Mouse (Mus musculus) heart, embryonic 15.5 days (tissue): ENCODE measurements around the gene Cript. TPM values are rescaled to one million over a fixed set of nuclear protein-coding genes. Genes with fewer than 3 reads are reported as not detected.

Experiments used
- ATAC-seq: fragments of 200-750 bp; cut with Nextera tagmentation; replicated peaks from 2 replicates; pipeline ENCODE4 v1.8.0; 2017; ENCODE audit warnings: low read depth, moderate TSS enrichment; ENCODE audit not compliant: insufficient number of reproducible peaks, insufficient read depth, low FRiP score
- H3K27ac ChIP-seq: fragments of 300-500 bp; sonication (generic); 2 replicates; pipeline ENCODE4 v1.5.1; 2015; ENCODE audit warnings: mild to moderate bottlenecking, inconsistent platforms
- H3K27me3 ChIP-seq: fragments of 300-500 bp; sonication (generic); 2 replicates; pipeline ENCODE4 v1.6.1; 2015; ENCODE audit warnings: inconsistent platforms
- H3K36me3 ChIP-seq: fragments of 300-500 bp; sonication (generic); 2 replicates; pipeline ENCODE4 v1.6.1; 2015; ENCODE audit warnings: mild to moderate bottlenecking, inconsistent platforms
- H3K4me1 ChIP-seq: fragments of 300-500 bp; sonication (generic); replicated peaks from 2 replicates; pipeline ENCODE4 v1.6.1; 2015; ENCODE audit warnings: inconsistent platforms
- H3K4me2 ChIP-seq: fragments of 300-500 bp; sonication (generic); 2 replicates; pipeline ENCODE4 v1.6.1; 2015; ENCODE audit warnings: inconsistent platforms, mild to moderate bottlenecking, moderate library complexity
- H3K4me3 ChIP-seq: fragments of 300-500 bp; sonication (generic); 2 replicates; pipeline ENCODE4 v1.5.1; 2015; ENCODE audit warnings: mild to moderate bottlenecking, inconsistent platforms
- H3K9ac ChIP-seq: fragments of 300-500 bp; sonication (generic); 2 replicates; pipeline ENCODE4 v1.6.1; 2015; ENCODE audit warnings: mild to moderate bottlenecking, inconsistent platforms
- H3K9me3 ChIP-seq: fragments of 300-500 bp; sonication (generic); replicated peaks from 2 replicates; pipeline ENCODE4 v1.6.1; 2016; ENCODE audit warnings: inconsistent platforms
- WGBS: fragments of 180-500 bp; shearing (Covaris S2); methylation state at CpG from one replicate; pipeline ENCODE4 v1.1.7; 2015; ENCODE audit warnings: mixed read lengths; 5-methylcytosine and 5-hydroxymethylcytosine counted together
- polyA plus RNA-seq: library from polyadenylated mRNA; unstranded; fragments of >200 nt; fragmentation: Nextera tagmentation; extraction: Ambion mirVana; gene quantifications from 2 replicates; pipeline ENCODE4 v1.2.1, GENCODE M21; 2015

Gene Cript
- polyA plus RNA-seq, 1 experiment from 2014 or later, result 109 TPM

DNA sequence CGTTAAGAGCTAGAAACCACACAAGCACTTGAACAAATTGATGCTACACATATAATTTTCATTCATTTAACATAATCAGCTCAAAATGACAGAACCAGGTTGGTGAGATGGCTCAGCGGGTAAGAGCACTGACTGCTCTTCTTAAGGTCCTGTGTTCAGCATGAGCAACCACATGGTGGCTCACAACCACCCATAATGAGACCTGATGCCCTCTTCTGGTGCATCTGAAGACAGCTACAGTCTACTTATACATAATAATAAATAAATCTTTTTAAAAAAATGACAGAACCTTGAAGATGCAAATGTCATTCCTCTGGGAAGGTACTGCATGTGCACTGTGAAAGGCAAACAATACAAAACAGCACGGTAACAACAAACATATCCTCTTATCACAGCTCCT lies 16.4 kb upstream of the Cript start:
- Histone ChIP-seq H3K27ac (no peak overlapping the region), H3K9me3 (no peaks in the 10 kb centered on the region), H3K27me3 (no peaks in the 10 kb centered on the region), H3K9ac (no peak overlapping the region), H3K36me3 (peaks cover 2% of the 10 kb centered on the region; the same call in 1 of the 2 replicates), H3K4me1 (no peaks in the 10 kb centered on the region), H3K4me3 (no peak overlapping the region), H3K4me2 (no peak overlapping the region)
- no peak for ATAC-seq
- 85% methylated on average over 3 of the region's 3 CpGs for WGBS

DNA sequence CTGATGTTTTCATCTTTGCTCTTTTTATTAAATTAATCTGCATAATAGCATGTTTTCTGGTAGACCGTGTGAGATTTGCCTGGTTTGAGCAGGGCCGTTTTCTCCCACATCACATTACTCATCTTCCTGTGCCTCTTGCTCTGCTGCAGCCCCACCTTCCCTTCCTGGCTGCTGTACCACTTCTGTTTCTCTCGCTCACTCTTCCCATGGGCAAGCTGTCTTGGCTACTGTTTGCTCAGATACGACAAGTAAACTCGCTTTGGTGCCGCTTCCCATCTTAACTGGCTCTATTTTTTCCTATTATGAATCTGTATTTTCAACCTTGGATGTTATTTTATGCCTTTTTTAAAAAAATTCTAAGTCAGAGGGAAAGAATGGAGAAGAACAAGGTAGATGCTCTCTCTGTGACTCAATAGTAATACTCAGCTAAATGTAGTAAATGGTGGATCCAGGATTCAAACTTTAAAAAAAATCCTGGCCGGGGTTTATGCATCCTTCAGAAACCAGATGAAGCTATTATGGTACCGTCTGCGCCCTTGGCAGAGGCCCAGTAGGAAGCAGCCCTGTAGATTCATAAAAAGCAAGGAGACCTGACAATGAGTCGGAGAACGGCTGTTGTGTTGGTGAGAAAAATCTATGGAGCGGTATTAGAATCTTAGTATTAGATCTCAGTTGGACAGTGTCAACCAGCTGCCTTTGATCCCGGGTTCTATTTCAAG lies 13.9 kb upstream of the Cript start:
- no peak overlapping the region for H3K27ac ChIP-seq
- no peak for ATAC-seq
- H3K9ac ChIP-seq, result no peak overlapping the region
- H3K4me3 ChIP-seq, result no peak overlapping the region
- H3K4me1 ChIP-seq, result no peaks in the 10 kb centered on the region
- H3K27me3 ChIP-seq, result no peaks in the 10 kb centered on the region
- 77% methylated on average over 13 of the region's 13 CpGs for WGBS
- H3K9me3 ChIP-seq, result no peaks in the 10 kb centered on the region
- H3K36me3 ChIP-seq, result peaks cover 2% of the 10 kb centered on the region; the same call in 1 of the 2 replicates
- H3K4me2 ChIP-seq, result no peak overlapping the region

DNA sequence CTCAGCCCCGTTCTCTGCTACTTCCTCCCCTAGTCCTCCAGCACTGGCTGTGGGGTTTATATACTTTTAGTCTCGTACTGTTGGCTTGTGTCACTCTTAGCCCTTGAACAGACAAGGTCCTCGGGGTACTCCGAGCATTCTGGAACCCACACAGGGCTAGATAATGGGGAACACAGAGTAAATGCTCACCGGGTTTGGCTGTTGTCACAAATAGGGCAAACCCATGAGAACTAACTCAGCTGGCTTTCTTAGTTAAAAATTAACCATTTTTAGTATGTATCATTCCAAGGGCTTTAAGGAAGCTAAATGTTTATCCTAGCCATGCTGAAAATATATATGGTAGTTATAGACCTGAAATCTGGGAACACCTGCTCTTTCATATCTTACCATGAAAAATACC lies 5.7 kb upstream of the Cript start:
- Histone ChIP-seq H3K4me1 (peaks cover 4% of the 10 kb centered on the region), H3K27me3 (no peaks in the 10 kb centered on the region), H3K4me3 (no peak overlapping the region), H3K36me3 (no peaks in the 10 kb centered on the region; the same call in none of the 2 replicates), H3K27ac (no peak overlapping the region), H3K9me3 (no peaks in the 10 kb centered on the region), H3K4me2 (no peak overlapping the region), H3K9ac (no peak overlapping the region)
- ATAC-seq, result no peak
- WGBS, result 87% methylated on average over 5 of the region's 5 CpGs

DNA sequence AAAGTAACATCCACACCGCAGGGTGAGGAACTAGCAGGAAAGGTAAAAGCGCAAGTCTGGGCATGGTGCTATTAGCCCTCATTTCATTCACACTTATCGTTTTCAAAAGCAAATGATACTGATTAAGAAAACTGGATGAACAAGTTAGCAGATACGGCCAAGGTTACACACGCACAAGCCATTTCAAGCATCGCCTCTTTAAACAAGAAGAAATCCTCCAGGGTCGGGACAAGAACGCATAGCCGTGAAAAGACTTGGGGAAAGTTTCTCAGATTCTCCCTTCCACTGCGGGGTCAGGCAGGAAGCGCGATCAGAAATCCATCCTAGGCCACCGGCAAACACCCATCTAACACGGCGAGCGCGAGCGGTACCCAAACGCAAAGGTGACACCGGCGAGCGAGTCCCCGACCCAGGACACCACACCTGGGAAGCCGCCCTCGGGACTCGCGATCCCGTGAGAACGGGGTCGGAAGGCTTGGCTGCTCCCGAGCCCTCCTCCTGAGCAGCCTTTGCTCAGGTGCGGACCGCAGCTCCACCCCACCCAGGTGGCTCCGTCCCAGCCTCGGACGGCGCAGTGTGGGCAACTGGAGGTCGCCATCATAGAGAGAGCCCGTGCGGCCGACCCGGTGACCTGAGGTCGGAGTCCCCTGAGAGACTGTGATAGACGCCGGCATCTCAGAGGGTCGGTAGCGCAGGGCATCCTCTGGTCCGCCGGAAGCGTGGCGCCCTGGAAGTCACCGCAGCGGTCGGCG lies 683 bp upstream of the Cript start:
- Histone ChIP-seq H3K4me2 (peak overlapping the region; percentile 87), H3K27ac (no peak overlapping the region), H3K36me3 (peaks cover 11% of the 10 kb centered on the region), H3K4me1 (peaks cover 14% of the 10 kb centered on the region), H3K9ac (peak overlapping the region; percentile 72), H3K9me3 (no peaks in the 10 kb centered on the region), H3K27me3 (no peaks in the 10 kb centered on the region), H3K4me3 (peak overlapping the region; percentile 93)
- ATAC-seq, result no peak
- 1% methylated on average over 55 of the region's 55 CpGs for WGBS

DNA sequence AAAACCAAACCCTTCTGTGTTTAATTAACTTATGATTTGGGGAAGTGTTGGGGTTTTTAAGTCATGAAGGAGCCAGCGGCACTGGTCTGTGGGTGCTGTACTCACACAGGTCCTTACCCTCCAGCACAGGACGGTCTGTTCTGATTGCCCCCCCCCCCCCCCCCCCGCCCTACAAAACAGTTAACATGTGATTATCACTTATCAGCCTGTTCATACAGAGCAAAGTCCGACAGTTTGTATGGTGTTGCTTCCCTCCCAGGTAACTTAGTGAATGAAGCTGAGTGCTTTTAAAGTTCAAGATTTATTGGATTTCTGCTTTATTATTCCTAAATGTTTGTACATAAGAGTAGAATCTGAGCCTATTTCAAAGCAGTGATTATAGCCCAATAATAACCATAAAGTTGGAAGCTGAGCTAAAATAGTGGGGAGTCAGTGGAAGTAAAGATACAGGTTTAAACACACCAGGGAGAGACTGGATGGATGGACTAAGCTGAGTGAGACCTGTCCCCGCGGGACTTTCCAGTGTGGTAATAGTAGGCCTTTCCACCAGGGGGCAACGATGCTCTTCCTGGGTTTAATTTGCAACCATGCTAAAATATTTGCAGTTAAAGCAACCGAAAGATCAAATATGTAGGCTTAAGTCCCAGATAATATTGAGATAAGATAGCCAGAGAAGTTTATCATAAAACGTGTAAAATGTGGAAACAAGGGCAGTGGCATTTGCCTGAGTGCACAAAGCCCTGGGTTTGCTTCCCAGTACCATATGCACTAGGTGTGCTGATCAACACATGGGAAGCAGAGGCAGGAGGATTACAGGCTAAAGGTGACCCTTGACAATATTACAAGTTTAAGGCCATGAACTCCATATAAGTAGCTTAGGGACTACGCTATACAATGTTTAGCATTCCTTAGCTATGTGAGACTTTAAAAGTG lies 11.1 kb downstream of the Cript start:
- no peaks in the 10 kb centered on the region for H3K9me3 ChIP-seq
- H3K4me1 ChIP-seq, result no peaks in the 10 kb centered on the region
- H3K9ac ChIP-seq, result no peak overlapping the region
- WGBS, result 54% methylated on average over 10 of the region's 10 CpGs
- no peaks in the 10 kb centered on the region for H3K27me3 ChIP-seq
- peaks cover 28% of the 10 kb centered on the region; the same call in 1 of the 2 replicates for H3K36me3 ChIP-seq
- no peak overlapping the region for H3K4me2 ChIP-seq
- no peak for ATAC-seq
- H3K4me3 ChIP-seq, result no peak overlapping the region
- H3K27ac ChIP-seq, result no peak overlapping the region

DNA sequence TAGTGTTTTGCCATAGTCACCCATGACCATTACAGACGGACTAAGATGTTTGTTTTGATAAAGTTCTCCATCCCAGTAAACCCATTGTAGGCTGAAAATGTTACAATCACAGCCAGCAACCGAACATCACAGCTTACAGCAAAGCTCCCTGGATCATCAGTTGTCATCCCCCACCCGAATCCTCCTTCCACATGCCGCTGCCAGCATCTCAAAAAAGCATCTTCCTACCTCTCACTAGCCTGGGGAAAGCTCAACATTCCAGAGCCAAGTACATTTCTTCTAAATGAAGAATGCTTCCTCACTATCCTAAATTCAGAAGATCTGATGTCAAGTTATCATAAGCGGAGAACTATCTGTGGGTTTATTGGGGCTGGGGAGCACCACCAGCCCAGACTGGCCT lies 13.1 kb downstream of the Cript start:
- 85% methylated on average over 5 of the region's 5 CpGs for WGBS
- Histone ChIP-seq H3K9ac (no peak overlapping the region), H3K27me3 (no peaks in the 10 kb centered on the region), H3K9me3 (no peaks in the 10 kb centered on the region), H3K36me3 (peaks cover 21% of the 10 kb centered on the region; the same call in 1 of the 2 replicates), H3K27ac (no peak overlapping the region), H3K4me2 (no peak overlapping the region), H3K4me1 (no peaks in the 10 kb centered on the region), H3K4me3 (no peak overlapping the region)
- no peak for ATAC-seq

DNA sequence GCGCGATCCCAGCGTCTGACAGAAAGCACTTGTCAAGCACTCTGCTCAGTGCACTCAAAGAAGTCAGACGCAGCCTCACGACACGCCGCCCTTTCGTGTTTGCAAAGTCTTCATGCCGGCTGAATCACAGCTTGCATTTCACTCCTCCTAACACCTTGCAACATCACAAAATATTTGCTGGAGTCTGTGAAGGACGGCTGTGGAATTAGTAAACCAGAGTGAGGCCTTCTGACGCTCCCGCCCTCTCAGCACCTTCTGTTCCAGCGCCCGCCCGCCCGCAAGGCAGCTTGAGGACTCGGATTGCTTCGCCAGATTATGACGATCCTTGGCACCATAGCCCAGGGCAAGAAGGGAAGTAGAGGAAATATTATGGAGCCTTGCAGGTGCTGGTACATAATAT lies 16.4 kb downstream of the Cript start:
- no peak overlapping the region for H3K4me3 ChIP-seq

DNA sequence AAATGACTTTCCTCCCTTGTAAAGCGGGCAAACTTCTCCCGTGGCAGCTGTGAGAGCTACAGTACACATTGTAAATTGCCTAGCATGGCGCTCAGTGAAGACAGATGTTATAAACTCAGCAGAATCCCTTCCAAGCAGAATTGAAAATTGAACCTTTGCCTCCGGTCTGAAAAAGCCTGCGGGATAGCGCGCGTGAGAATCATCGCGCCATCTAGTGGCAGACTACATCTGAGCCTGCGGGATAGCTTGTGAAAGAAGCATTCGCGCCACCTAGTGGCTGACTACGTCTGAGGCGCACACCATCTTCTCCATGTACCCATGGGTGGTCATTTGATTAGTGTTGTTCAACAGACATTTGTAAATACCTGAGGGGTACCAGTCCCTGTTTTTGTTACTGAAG lies 19.0 kb downstream of the Cript start:
- 2% methylated on average over 15 of the region's 15 CpGs for WGBS
- H3K9ac ChIP-seq, result no peak overlapping the region
- no peak overlapping the region for H3K27ac ChIP-seq
- H3K27me3 ChIP-seq, result no peaks in the 10 kb centered on the region
- H3K4me2 ChIP-seq, result 0 out of 2 replicates have a peak overlapping the region, but pooled peaks have one; percentile 23
- no peak overlapping the region for H3K4me3 ChIP-seq
- H3K36me3 ChIP-seq, result no peaks in the 10 kb centered on the region
- no peaks in the 10 kb centered on the region for H3K9me3 ChIP-seq
- 0 out of 2 replicates have a peak, but pooled peaks have one; percentile 27 for ATAC-seq
- H3K4me1 ChIP-seq, result no peaks in the 10 kb centered on the region

More for the DNA sequence above, 16.4 kb downstream of the Cript start:
- peaks cover 6% of the 10 kb centered on the region; the same call in 1 of the 2 replicates for H3K36me3 ChIP-seq
- no peak overlapping the region for H3K9ac ChIP-seq
- H3K4me1 ChIP-seq, result no peaks in the 10 kb centered on the region
- no peak overlapping the region for H3K4me2 ChIP-seq
- WGBS, result 54% methylated on average over 19 of the region's 19 CpGs
- no peak overlapping the region for H3K27ac ChIP-seq
- no peaks in the 10 kb centered on the region for H3K9me3 ChIP-seq
- ATAC-seq, result no peak
- no peaks in the 10 kb centered on the region for H3K27me3 ChIP-seq

DNA sequence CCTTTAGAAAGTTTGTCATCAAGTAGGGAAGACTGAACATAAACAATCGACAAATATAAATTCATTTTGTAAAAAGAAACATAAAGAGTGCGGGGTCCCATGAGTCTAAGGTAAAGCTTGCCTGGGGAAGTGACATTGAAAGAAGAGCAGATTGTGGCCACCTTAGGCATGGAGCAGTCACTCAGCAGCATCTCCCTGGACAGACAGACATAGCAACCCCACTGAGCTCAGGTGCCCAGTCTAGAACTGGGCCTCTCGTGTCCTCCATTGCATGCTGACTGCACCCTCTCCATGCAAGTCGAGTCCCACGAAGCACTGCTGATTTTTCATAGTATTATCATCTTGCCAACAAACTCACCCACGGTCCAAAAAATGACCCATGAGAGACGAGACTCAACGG lies 19.4 kb downstream of the Cript start:
- no peaks in the 10 kb centered on the region for H3K36me3 ChIP-seq
- H3K4me2 ChIP-seq, result no peak overlapping the region
- no peaks in the 10 kb centered on the region for H3K4me1 ChIP-seq
- no peak overlapping the region for H3K27ac ChIP-seq
- no peaks in the 10 kb centered on the region for H3K27me3 ChIP-seq
- ATAC-seq, result no peak
- no peaks in the 10 kb centered on the region for H3K9me3 ChIP-seq
- WGBS, result 79% methylated on average over 8 of the region's 8 CpGs
- no peak overlapping the region for H3K9ac ChIP-seq
- no peak overlapping the region for H3K4me3 ChIP-seq

DNA sequence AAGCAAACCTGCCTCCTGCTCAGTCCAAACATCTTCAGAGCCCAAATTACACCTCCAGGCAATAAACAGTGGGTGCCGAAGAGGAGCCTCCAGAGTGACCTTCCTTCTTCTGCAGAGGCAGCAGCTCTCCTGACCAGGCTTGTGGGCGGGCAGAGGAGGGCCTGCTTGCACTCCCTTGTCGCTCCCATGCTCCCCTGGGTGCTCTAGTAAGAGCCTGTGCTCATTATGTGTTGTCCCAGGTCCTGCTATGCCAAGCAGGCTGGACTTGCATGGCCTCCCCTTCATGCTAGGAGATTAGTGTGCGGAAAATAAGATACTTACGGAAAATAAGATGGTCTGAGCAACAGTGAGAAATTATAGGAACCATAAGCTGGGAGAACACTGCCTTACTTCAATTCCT lies 24.3 kb downstream of the Cript start:
- H3K27ac ChIP-seq, result no peak overlapping the region
- no peaks in the 10 kb centered on the region for H3K9me3 ChIP-seq
- no peaks in the 10 kb centered on the region for H3K36me3 ChIP-seq
- H3K27me3 ChIP-seq, result no peaks in the 10 kb centered on the region
- no peak for ATAC-seq
- H3K4me2 ChIP-seq, result no peak overlapping the region
- 60% methylated on average over 5 of the region's 5 CpGs for WGBS
- peaks cover 3% of the 10 kb centered on the region for H3K4me1 ChIP-seq
- no peak overlapping the region for H3K4me3 ChIP-seq
- no peak overlapping the region for H3K9ac ChIP-seq
